Mouse (Mus musculus): Measurements from ENCODE around the gene Scyl1. TPM values are rescaled to one million over a fixed set of nuclear protein-coding genes. Genes with fewer than 3 reads are reported as not detected.
A peak's percentile ranks its signal among the peaks of the same experiment; 100 is the strongest.

Scyl1 gene
- polyA plus RNA-seq, 1 experiment from 2014 or later: 82.9 TPM

GRCm38 (mm10) chr19:5777387-5778032, 6.3 kb upstream of the Scyl1 start:
- Histone ChIP-seq H3K4me2 (replicated peaks; ENCODE audit: low read depth, low read length) (no peak overlapping the region), H3K4me3 (ENCODE audit: low read length) (no peak overlapping the region), H3K4me1 (ENCODE audit: insufficient read depth, low read length) (no peaks in the 10 kb centered on the region), H3K27me3 (ENCODE audit: insufficient read depth, low read length) (no peaks in the 10 kb centered on the region), H3K27ac (ENCODE audit: low read length) (no peak overlapping the region), H3K9me3 (ENCODE audit: low read length) (no peaks in the 10 kb centered on the region), H3K9ac (replicated peaks; ENCODE audit: low read length) (no peak overlapping the region), H3K36me3 (ENCODE audit: insufficient read depth, low read length) (no peaks in the 10 kb centered on the region)
- no peak for ATAC-seq (ENCODE audit: low FRiP score, low TSS enrichment)
- 79% methylated on average over 9 of the region's 9 CpGs for WGBS

GRCm38 (mm10) chr19:5770311-5770710, 908 bp downstream of the Scyl1 start:
- Histone ChIP-seq H3K27ac (ENCODE audit: low read length) (peak overlapping the region; percentile 89), H3K9ac (replicated peaks; ENCODE audit: low read length) (peak overlapping the region; percentile 98), H3K4me2 (replicated peaks; ENCODE audit: low read depth, low read length) (peak overlapping the region; percentile 88), H3K4me1 (ENCODE audit: insufficient read depth, low read length) (peaks cover 11% of the 10 kb centered on the region), H3K9me3 (ENCODE audit: low read length) (no peaks in the 10 kb centered on the region), H3K4me3 (ENCODE audit: low read length) (peak overlapping the region; percentile 68), H3K27me3 (ENCODE audit: insufficient read depth, low read length) (no peaks in the 10 kb centered on the region), H3K36me3 (ENCODE audit: insufficient read depth, low read length) (peaks cover 23% of the 10 kb centered on the region)
- peak; percentile 17; the same call in 1 of the 2 replicates for ATAC-seq (ENCODE audit: low FRiP score, low TSS enrichment)
- 28% methylated on average over 9 of the region's 9 CpGs for WGBS

GRCm38 (mm10) chr19:5767271-5767670, 3.9 kb downstream of the Scyl1 start:
- no peak overlapping the region for H3K9ac ChIP-seq (replicated peaks; ENCODE audit: low read length)
- peaks cover 11% of the 10 kb centered on the region for H3K4me1 ChIP-seq (ENCODE audit: insufficient read depth, low read length)
- WGBS: 79% methylated on average over 4 of the region's 4 CpGs
- no peak overlapping the region for H3K4me2 ChIP-seq (replicated peaks; ENCODE audit: low read depth, low read length)
- no peaks in the 10 kb centered on the region for H3K9me3 ChIP-seq (ENCODE audit: low read length)
- peaks cover 48% of the 10 kb centered on the region for H3K36me3 ChIP-seq (ENCODE audit: insufficient read depth, low read length)
- no peak overlapping the region for H3K4me3 ChIP-seq (ENCODE audit: low read length)
- H3K27me3 ChIP-seq (ENCODE audit: insufficient read depth, low read length): no peaks in the 10 kb centered on the region
- no peak for ATAC-seq (ENCODE audit: low FRiP score, low TSS enrichment)
- no peak overlapping the region for H3K27ac ChIP-seq (ENCODE audit: low read length)

GRCm38 (mm10) chr19:5763163-5763562, 8.1 kb downstream of the Scyl1 start:
- no peak overlapping the region for H3K27ac ChIP-seq (ENCODE audit: low read length)
- no peaks in the 10 kb centered on the region for H3K27me3 ChIP-seq (ENCODE audit: insufficient read depth, low read length)
- WGBS: 93% methylated on average over 6 of the region's 6 CpGs
- no peaks in the 10 kb centered on the region for H3K9me3 ChIP-seq (ENCODE audit: low read length)
- no peaks in the 10 kb centered on the region for H3K4me1 ChIP-seq (ENCODE audit: insufficient read depth, low read length)
- no peak overlapping the region for H3K4me2 ChIP-seq (replicated peaks; ENCODE audit: low read depth, low read length)
- ATAC-seq (ENCODE audit: low FRiP score, low TSS enrichment): no peak
- peaks cover 80% of the 10 kb centered on the region for H3K36me3 ChIP-seq (ENCODE audit: insufficient read depth, low read length)
- H3K4me3 ChIP-seq (ENCODE audit: low read length): no peak overlapping the region
- H3K9ac ChIP-seq (replicated peaks; ENCODE audit: low read length): no peak overlapping the region

- Histone ChIP-seq H3K27ac (ENCODE audit: low read length) (no peak overlapping the region), H3K36me3 (ENCODE audit: insufficient read depth, low read length) (peaks cover 55% of the 10 kb centered on the region), H3K4me3 (ENCODE audit: low read length) (no peak overlapping the region), H3K9me3 (ENCODE audit: low read length) (no peaks in the 10 kb centered on the region), H3K27me3 (ENCODE audit: insufficient read depth, low read length) (peaks cover 3% of the 10 kb centered on the region; the same call in 1 of the 2 replicates), H3K4me2 (replicated peaks; ENCODE audit: low read depth, low read length) (no peak overlapping the region), H3K4me1 (ENCODE audit: insufficient read depth, low read length) (peaks cover 12% of the 10 kb centered on the region), H3K9ac (replicated peaks; ENCODE audit: low read length) (no peak overlapping the region)
- ATAC-seq (ENCODE audit: low FRiP score, low TSS enrichment): no peak
- WGBS: 85% methylated on average over 14 of the region's 14 CpGs
These were observed 12.3 kb downstream of the Scyl1 start for GRCm38 (mm10) chr19:5758878-5759403.

- peaks cover 42% of the 10 kb centered on the region for H3K36me3 ChIP-seq (ENCODE audit: insufficient read depth, low read length)
- H3K27me3 ChIP-seq (ENCODE audit: insufficient read depth, low read length): peaks cover 3% of the 10 kb centered on the region; the same call in 1 of the 2 replicates
- WGBS: 16% methylated on average over 36 of the region's 36 CpGs
- H3K4me3 ChIP-seq (ENCODE audit: low read length): peak overlapping the region; percentile 24
- peak overlapping the region; percentile 48 for H3K4me2 ChIP-seq (replicated peaks; ENCODE audit: low read depth, low read length)
- ATAC-seq (ENCODE audit: low FRiP score, low TSS enrichment): peak; percentile 37; the same call in 1 of the 2 replicates
- no peaks in the 10 kb centered on the region for H3K9me3 ChIP-seq (ENCODE audit: low read length)
- no peak overlapping the region for H3K27ac ChIP-seq (ENCODE audit: low read length)
- H3K9ac ChIP-seq (replicated peaks; ENCODE audit: low read length): peak overlapping the region; percentile 51
- H3K4me1 ChIP-seq (ENCODE audit: insufficient read depth, low read length): peaks cover 12% of the 10 kb centered on the region
These were observed 14.1 kb downstream of the Scyl1 start for GRCm38 (mm10) chr19:5756991-5757636.

GRCm38 (mm10) chr19:5756321-5756985, 14.8 kb downstream of the Scyl1 start:
- H3K9ac ChIP-seq (replicated peaks; ENCODE audit: low read length): peak overlapping the region; percentile 51
- 17% methylated on average over 26 of the region's 29 CpGs for WGBS
- ATAC-seq (ENCODE audit: low FRiP score, low TSS enrichment): peak; percentile 40
- no peak overlapping the region for H3K27ac ChIP-seq (ENCODE audit: low read length)
- peak overlapping the region; percentile 24 for H3K4me3 ChIP-seq (ENCODE audit: low read length)
- H3K9me3 ChIP-seq (ENCODE audit: low read length): no peaks in the 10 kb centered on the region
- peak overlapping the region; percentile 48 for H3K4me2 ChIP-seq (replicated peaks; ENCODE audit: low read depth, low read length)
- H3K36me3 ChIP-seq (ENCODE audit: insufficient read depth, low read length): peaks cover 36% of the 10 kb centered on the region
- peaks cover 12% of the 10 kb centered on the region for H3K4me1 ChIP-seq (ENCODE audit: insufficient read depth, low read length)
- H3K27me3 ChIP-seq (ENCODE audit: insufficient read depth, low read length): peaks cover 5% of the 10 kb centered on the region

GRCm38 (mm10) chr19:5751742-5752141, 19.5 kb downstream of the Scyl1 start:
- 11% methylated on average over 20 of the region's 20 CpGs for WGBS
- Histone ChIP-seq H3K27me3 (ENCODE audit: insufficient read depth, low read length) (peaks cover 25% of the 10 kb centered on the region), H3K4me2 (replicated peaks; ENCODE audit: low read depth, low read length) (peak overlapping the region; percentile 32), H3K9me3 (ENCODE audit: low read length) (no peaks in the 10 kb centered on the region), H3K27ac (ENCODE audit: low read length) (no peak overlapping the region), H3K36me3 (ENCODE audit: insufficient read depth, low read length) (no peaks in the 10 kb centered on the region), H3K4me3 (ENCODE audit: low read length) (no peak overlapping the region), H3K4me1 (ENCODE audit: insufficient read depth, low read length) (peaks cover 6% of the 10 kb centered on the region), H3K9ac (replicated peaks; ENCODE audit: low read length) (no peak overlapping the region; the same call in 1 of the 2 replicates)
- ATAC-seq (ENCODE audit: low FRiP score, low TSS enrichment): no peak

- H3K4me2 ChIP-seq (replicated peaks; ENCODE audit: low read depth, low read length): no peak overlapping the region
These were observed 20.3 kb downstream of the Scyl1 start for GRCm38 (mm10) chr19:5750951-5751350.

More at GRCm38 (mm10) chr19:5750951-5751350, 20.3 kb downstream of the Scyl1 start:
- peaks cover 25% of the 10 kb centered on the region for H3K27me3 ChIP-seq (ENCODE audit: insufficient read depth, low read length)
- H3K36me3 ChIP-seq (ENCODE audit: insufficient read depth, low read length): no peaks in the 10 kb centered on the region
- H3K4me3 ChIP-seq (ENCODE audit: low read length): no peak overlapping the region
- WGBS: 12% methylated on average over 22 of the region's 22 CpGs
- no peaks in the 10 kb centered on the region for H3K9me3 ChIP-seq (ENCODE audit: low read length)
- ATAC-seq (ENCODE audit: low FRiP score, low TSS enrichment): no peak
- no peak overlapping the region for H3K27ac ChIP-seq (ENCODE audit: low read length)
- peaks cover 3% of the 10 kb centered on the region; the same call in 1 of the 2 replicates for H3K4me1 ChIP-seq (ENCODE audit: insufficient read depth, low read length)
- H3K9ac ChIP-seq (replicated peaks; ENCODE audit: low read length): no peak overlapping the region
